Mouse (Mus musculus) mesoderm, embryonic 11.5 days (tissue): ENCODE results near the gene Zfp110.
"Not testable (repeated sequence)": the region's sequence is repeated elsewhere in the genome, so short reads cannot be mapped to it uniquely, and the experiment has no call there.

Source experiments
- DNase-seq: peaks from one replicate; pipeline ENCODE4 v3.0.0-alpha.2; 2012; ENCODE audit warnings: low read depth, low spot score

Gene Zfp110

DNA sequence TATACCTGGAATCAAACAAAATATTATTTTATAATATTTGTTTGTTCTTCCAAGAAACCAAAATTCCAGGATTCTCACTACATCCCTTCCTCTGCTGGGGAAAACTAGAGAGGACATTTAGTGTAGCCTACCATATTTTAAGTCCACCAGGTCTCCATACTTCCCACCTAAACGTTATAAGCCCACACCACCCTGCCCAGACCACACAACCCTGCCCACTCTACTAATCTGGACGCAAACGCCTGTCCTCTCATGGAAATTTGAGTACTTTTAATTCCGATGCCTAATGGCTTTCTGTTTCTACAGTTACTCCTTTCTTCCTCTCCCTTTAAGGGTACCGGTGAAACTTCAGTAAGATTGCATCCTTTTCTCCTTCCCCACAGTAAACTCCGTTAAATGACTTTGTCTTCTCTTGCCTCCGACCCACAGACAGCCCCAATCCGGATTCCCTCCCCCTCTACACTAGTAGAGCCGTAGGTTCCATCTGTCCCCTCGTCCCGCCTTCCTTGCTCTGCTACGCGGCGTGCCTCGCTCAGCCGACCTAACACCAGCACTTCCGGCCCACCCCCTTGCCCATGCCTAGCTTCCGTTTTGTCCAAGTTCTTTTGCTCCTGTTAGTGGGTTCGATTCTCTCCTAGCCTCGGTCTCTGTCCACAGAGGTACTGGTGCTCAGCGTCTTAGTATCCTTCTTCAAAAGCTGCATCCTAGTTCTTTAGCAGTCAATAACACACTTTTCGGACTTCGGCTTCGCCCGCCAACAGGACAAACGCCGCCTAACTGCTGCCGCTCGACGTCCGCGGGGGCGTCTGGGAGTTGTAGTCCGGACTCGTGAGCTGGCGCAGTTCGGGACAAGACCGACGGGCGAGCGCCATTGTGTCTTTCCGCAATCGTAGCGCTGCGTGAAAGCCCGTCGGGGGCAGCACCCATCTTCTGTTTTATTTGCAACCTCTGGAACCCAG lies at the start of gene Zfp110:
Gene Zfp110 (plus strand): TSS at position 600 of the 959 bp plus-strand sequence.
- DNase-seq = peak; percentile 87

DNA sequence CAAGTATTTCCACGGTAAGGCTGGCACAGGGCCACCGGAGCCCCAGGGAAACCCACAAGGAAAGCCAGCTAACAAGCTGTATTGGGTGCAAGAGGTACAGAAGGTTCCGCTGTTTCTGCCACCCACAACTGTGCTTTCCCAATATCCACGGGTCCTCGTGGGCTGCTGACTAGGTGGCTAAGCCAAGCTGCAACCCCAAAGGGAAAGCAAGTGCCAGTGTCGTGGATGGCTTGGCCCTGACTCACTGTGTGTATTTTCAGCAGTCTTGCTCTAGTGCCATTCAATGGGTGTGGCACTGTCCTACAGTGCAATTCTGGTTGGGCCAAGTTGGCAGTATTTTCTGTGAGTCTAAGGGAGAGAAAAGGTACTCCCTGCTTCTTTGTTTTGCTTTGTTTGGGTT lies 47.2 kb upstream of the Zfp110 start:
- no peak for DNase-seq

DNA sequence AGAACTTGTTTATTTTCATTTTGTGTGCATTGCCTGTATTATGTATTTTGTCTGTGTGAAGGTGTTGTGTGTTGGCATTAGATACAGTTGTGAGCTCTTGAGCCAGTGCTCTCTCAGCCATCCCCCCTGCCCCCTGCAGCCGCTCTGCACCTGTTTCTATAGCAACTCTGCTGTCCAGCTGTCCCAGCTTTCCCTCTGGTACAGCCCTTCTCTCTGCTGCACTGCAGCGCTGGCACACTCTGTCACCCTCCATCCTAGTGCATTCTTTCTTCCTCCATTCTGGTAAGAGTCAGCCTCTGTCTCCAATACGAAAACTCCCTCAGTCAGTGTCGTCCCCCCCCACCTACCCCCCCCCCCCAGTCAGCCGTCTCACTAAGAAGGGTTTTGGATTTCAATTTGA lies 46.5 kb upstream of the Zfp110 start:
- no peak for DNase-seq

DNA sequence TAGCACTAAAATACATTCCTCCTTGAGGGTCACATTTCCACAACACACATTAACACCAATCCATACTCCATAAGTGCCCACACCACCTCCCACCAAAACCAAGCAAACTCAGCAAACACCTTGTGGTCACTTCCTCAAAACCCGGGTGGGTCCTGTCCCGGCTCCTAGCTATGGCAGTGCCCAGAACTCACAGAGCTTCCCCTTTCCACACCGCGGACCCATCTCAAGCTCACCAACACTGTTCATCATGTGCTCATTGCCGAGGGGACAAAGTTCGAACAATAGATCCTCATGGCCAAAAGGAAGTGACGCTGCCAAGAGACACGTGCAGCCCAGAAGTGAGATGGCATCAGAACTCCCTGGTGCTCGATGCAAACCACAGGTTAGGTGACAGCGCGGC lies 41.9 kb upstream of the Zfp110 start:
- DNase-seq = not testable (repeated sequence)

DNA sequence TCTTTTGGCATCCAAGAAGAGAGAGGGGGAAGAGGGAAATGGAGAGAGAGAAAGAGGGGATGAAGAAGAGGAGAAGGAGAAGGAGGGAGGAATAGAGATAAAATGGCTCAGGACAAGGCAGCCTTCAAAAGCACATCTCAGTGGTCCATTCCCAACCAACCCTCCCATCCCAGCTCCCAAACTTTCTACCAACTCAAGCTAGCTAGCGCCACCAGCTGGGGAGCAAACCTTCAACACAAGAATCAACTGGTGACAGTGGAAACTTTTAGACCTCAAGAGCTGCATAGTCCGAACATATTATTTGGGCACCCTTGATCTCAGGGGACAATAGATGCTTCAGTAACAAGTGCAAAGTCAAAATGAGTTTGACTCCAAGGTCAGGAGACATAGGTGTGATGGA lies 36.6 kb upstream of the Zfp110 start:
- no peak for DNase-seq

DNA sequence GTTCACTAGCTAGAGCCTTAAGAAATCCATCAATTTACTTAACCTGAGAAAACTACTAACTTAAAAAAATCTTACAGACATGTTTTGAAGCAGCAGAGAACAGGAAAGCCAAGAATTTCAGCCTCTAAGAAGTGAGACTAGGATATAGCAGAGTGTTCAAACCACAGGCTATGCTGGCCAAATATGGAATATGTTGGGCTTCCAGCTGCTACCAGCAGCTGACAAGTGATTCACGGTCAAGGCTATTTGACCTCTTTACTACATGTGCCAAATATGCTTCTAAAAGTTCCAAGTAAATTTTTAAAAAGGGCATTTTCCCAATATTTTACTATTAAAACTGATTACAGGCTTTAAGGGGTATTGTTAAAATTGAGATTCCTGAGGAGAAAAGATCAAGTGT lies 35.0 kb upstream of the Zfp110 start:
- no peak for DNase-seq

DNA sequence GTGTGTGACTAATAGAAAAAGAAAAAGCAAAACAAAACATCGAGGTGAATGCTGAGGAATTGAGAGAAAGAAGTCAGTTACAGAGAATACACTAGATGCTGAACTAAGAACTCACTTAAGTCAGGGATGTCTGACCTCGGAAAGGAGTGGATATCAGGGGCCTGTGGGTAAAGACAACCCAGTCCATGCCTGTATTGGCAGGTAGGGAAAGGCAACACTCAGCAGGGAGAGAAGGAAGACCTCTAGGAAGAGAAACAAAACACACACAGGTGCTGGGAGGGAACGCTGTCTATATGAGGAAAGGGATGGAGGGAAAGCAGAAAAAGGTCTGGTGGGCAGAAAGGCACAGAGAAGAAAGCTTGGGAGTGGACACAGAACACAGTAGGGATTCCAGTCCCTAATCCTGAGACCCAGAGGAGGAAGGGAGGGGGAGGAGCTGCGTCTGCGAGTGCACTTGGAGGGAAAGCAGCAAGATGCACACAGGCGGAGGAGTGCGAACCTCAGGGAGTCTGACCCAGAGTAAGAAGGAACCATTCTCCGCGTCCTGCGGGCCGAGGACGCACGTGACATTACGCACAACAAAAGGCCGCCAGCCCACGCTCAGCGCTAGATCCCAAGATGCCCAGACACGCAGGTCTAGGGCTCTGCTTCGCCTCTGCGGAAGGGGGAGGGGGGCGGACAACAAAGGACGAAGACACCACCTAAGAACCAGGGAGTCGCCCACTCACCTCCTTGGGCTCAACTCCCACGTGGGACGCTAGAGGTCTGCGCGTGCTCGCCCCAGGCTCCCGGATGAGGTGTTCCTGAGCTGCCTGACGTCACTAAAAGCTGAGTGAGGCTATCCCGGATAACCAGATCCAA lies 31.5 kb upstream of the Zfp110 start, which contains the start of gene Zscan18:
Gene Zscan18 (minus strand): TSS at position 770 of the 861 bp plus-strand sequence.
- DNase-seq = peak; percentile 89

DNA sequence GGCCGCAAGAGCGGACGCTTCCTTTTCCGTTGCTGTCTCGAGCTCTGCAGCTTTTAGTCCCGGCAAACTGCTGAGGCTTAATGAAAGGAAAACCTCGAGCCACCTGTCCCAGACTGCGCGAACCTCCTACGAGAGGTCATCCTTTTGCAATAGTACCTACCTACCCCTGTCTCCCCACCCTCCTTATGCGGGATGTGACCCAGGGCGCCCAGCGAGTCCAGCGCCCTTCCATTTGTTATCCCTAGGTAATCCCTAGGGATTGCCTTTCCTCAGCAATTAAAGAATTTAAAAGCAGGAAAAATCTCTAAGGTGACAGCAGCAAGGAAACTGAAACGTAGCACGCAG lies 30.9 kb upstream of the Zfp110 start:
- DNase-seq = no peak

DNA sequence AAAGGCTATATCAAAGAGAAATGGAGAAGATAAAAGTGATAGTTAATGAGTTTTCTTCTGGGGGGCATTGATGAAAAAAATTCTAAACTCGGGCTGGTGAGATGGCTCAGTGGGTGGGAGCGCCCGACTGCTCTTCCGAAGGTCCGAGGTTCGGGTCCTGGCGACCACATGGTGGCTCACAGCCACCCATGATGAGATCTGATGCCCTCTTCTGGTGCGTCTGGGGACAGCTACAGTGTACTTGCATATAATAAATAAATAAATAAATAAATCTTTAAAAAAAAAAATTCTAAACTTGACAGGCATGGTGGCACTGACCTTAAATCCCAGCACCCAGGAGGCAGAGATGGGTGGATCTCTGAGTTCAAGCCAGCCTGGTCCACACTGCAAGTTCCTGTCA lies 19.0 kb upstream of the Zfp110 start:
- no peak for DNase-seq

DNA sequence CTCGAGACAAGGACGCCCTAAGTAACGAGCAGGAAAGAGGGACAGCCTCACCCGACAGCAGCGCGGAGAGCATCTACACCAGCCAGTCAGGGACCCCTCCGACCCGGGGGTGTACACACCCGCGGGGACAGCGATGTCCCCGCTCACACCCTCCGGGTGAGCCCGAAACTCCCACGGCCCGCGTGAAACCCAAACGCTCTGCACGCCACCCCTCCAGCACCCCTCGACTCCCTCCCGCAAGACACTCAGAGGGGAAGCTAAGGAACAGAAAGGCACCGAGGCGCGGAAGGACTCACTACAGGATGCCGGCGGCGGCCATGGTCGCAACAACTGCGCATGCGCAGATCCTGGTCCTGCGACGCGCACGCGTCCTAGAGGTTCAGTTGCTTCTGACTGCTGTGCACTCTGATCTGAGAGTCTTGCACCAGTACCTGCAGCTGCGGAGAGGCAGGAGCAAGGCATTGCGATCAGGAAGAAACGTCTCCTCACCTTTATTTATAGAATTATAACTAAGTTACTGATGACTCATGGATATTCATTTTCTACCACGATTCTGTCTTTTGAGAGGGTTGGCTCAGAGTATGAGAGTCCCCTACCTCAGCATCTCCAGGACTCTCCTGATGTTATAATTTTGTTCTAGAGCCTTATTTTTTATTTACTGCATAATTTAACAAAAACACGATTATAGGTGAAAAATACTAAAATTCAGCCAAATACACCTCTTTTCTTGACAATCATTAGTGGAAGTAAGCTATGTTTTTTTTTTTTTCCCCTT lies 15.9 kb upstream of the Zfp110 start, which contains the start of gene Zfp329:
Gene Zfp329 (minus strand): TSS at position 338 of the 775 bp plus-strand sequence.
- peak; percentile 96 for DNase-seq

DNA sequence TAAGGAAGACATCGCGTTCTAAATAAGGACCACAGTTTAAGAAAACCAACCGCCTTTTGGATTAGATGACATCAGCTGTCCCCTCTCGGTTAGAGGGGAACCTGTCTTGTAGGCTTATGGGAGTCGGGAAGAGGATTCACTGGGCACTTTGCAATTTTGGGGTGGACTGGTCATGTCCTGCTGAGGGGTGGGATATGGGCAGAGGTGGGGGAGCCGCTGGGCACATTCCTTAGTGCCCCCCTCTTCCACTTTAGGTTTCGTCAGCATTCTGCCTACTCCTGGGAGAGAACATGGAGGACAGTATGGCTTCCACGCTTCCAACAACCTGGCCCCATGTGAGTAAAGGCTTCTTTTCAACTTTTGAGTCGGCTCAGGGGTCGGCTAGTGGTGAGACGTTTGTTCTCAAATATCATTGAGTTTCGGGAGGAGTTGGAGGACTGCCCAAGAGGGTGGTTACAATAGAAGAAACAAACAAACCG lies 671 bp downstream of the Zfp110 start:
- DNase-seq = no peak

DNA sequence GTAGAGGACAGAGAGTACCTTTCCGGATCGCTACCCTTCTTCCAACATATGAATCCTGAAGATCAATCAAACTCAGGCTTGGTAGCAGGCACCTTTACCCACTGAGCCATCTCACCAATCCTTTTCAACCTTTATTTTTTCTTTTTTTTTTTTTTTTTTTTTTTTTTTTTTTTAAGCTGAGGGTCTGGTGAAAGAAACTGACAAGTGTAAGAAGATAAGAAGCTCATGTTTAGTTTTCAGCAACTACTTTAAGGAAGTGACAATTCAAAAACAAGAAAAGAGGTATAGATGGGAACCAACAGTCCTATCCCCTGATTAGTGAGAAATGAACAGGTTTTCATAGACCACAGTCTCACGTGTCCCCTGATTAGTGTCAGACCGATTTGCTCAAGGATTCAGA lies 1.2 kb downstream of the Zfp110 start:
- DNase-seq = no peak

DNA sequence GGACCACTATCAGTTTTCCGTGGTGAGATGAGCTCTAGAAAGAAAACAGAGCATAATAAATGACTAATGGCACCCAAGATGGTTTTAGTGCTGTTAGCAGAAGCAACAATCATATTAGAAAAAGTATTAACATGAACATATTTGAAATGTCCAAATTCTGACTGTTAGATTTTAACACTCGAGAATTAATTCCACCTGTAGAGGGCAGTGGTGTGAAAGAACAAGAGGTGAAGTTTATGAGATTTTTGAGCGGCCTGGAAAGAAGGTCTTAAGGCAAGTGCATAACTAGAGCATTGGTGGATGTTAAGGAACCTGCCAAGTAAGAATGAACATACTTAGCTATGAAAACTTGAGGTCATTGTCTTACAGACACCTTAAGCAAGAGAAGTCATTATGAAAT lies 39.7 kb downstream of the Zfp110 start:
- DNase-seq = peak; percentile 18

DNA sequence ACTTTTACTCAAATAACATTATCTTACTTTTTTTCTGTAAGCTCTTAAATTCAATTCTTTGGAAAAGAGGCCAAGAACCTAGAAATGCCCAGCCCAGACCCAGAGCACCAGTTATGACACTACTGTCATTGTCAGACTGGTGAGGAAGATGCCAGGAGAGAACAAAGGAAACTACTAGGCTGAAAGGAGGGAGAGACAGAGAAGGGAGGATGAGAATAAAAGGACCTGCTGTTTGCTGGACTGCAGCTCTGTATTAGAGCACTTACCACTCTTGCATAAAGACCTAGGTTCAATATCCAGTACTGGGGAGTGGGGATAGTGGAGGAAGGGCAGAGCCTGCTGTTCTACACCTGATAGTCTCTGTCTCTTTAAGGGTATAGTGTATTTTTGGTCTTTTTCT lies 45.5 kb downstream of the Zfp110 start:
- no peak for DNase-seq

DNA sequence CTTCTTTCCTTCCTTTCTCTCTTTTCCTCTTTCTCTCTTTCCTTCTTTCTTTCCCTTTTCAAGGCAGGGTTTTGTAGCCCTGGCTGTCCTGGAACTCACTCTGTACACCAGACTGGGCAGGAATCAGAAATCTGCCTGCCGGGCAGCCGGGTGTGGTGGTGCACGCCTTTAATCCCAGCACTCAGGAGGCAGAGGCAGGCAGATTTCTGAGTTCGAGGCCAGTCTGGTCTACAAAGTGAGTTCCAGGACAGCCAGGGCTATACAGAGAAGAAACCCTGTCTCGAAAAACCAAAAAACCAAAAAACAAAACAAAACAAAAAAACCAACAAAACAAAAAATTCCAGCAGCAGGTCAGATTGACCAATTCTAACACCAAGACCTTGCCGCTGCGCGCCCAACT lies 45.9 kb downstream of the Zfp110 start:
- not testable (repeated sequence) for DNase-seq

DNA sequence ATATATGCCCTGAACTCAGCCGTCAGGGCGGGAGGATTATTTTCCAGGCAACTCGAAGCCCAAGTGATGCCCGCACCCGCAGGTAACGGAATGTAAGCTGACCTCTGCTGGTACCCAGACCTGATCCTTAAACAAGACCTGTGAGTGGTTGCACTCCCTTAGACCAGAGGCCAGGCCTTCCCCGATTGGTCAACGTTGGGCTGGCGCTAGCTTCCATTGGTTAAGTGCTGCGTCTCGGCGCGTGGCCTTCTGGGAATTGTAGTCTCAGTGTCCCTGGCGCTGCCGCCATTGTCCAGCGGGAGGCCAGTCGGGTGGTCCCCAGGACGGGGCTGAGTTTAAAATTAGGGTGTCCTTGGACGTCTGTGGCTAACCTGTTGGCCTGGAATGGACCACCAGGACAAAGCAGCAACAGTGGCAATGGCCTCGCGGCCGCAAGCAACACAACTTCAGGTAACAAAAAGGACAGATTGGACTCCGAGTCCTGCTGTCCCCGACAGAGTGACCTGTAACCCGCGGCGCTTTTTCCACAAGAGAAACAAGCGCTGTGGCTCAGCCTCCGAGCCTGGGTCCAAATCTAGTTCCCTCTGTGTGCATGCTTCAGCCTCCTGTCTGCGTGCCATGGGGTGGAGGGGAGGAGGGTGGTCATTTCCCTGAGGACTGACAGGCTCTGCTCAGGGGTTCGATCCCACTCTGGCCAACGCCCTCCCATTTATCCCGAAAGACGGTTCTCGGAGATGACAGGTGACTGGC lies 46.5 kb downstream of the Zfp110 start, which contains the start of gene Zfp128:
Gene Zfp128 (plus strand): TSS at position 267 of the 750 bp plus-strand sequence.
- peak; percentile 96 for DNase-seq

DNA sequence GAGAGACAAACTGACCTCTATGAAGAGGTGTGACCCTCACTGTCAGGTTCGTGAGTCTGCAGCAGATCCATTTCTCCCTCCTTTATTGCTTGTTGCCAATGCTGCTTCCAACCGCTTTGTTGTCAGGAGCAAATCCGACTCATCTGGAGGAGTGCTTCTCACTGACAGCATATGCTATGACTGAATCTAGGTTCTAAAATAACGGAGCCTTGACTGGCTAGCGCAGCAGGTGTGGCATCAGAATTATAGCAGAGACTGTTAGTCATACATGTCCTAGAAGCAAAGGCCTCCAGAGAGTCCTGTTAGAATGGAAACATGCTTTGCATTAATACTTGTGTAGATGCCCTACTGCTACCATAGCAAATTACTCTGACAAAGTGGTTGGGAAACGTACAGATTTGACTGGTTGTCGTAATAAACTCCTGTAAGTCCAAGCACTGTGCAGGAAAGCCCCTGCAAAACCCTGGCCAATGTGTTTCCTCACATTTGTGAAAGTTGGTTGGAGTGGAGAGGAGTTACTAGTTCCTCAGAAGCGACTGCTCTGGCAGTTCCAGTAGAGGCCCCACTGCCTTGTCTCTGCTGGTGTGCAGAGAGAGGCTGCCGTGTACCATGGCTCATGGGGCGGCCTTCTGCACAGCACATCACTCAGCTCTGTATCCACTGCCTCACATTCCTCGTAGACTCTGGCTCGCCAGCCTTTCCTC lies 52.2 kb downstream of the Zfp110 start:
- DNase-seq = no peak

DNA sequence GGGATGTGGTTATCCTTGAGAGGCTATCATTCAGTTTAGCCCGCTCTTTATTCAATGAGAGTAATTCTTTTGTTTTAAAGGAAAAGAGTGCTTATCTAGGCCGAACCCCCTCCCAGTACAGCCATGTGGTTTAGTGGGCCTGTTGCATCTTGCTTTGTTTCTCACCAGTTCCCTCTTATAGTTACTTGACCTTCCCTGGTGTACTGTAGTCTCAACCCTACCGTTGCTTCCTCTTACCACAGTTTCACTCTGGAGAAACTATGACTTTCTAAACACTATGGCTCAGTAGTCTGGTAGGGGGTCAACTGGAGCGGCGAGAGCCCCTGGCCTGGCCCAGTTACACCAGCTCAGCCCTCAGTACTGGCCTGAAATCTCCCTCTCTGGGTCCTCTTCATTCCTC lies 53.0 kb downstream of the Zfp110 start:
- DNase-seq = no peak

DNA sequence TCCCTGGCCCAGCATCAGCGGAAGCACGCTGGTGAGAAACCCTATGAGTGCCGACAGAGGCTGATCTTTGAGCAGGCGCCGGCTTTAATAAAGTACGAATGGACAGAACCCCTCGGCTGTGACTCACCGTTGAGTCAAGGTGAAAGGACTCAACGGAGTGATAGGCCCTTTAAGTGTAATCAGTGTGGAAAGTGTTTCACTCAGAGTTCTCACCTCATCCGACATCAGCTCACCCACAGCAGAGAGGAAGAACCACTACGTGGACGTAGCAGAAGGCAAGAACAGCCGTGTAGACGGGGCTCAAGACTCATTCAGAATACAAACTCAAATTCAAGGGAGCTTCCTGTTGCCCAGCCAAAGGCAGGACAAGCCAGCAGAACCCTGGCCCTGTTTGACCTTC lies 56.4 kb downstream of the Zfp110 start:
- DNase-seq = no peak

DNA sequence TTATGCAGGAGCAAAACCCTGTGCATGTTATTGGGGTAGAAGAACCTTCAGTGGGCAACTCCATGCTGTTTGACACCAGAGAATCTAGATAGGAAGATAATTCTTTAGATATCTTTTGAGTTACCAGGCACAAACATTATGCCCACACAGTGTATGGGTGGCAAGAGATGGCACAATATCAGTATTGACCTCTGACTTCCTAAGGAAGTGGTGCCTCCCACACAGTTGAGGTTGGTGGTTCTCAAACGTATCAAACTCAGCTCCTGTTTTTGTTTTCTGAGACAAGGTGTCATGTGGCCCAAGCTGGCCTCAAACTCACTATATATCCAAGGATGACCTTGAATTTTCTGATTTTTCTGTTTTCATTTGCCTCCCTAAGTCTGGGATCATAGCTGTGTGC lies 56.8 kb downstream of the Zfp110 start:
- no peak for DNase-seq
